Mouse (Mus musculus): ENCODE measurements at regions not wholly inside any gene's neighbourhood (a gene's known extent, or its start where the extent isn't known, plus 50 kb on each side); places are given as distances from the start of the nearest gene placed in this dataset.
"Not testable (repeated sequence)": the region's sequence is repeated elsewhere in the genome, so short reads cannot be mapped to it uniquely, and the experiment has no call there.

DNA sequence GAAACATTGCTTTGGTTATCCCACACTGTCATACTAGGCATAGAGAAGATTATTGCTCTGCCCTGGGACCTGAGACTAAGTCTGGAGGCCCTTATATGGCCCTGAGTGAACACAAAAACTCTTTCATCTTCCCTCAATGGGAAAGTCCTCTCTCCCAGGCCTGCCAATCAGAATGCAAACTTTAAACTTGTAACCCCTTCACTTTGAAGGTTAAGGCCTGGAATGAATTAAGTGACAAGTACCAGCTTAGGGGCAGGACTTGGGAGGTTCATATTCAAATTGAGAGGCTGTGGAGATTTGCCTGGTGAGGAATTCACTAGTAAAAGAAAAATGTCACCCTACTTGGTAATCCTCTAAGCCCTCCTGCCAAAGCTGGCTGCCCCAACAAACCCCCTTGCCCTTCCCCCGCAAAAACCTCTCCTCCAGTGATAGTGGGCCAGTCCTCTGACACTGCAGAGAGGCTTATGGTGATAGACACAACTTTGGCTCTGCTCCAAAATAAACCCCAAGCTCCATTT lies 120.4 kb upstream of the Thpo start:
- DNase-seq (ENCODE audit: low spot score): no peak

DNA sequence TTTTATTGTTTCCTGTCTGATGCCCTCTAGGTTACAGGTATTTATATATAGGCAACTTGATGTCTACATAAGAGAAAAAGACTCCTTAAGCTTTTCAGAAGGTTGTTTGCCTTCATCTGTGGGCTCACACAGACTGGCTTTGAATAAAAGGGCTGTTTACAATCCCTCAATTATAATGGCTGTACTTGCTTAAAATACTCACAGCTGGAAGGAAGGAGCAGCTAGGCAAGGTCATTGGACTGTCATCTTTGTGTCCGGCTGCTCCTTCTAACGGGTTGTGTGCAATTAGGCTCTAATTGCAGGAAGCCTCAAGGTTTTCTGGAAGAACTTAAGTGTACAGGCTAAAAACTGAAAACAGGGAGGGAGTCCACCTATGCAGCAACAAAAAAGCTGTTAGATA lies 103.8 kb upstream of the Thpo start:
- DNase-seq (ENCODE audit: low spot score): no peak

DNA sequence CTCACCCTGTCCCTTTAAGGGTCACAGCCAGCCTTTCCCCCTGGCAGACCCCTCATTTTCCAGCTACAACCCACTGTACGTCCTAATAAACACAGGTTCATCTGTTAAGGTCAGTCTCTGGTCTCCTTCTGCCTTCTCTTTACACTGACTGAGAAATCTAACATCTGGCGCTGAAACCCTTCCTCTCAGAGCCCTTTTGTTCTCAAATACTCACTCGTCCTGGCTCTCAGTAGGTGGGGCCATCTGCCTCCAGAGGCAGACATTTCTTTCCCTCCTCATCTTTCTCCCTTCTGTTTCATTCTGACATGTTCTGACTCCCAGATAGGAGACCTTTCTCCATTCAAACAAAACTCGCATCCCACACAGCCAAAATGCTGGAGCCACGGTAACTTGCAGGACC lies 102.6 kb upstream of the Thpo start:
- DNase-seq (ENCODE audit: low spot score): no peak

- not testable (repeated sequence) for DNase-seq (ENCODE audit: low spot score)
Measured at GRCm38 (mm10) chr16:20833838-20834237, 99.5 kb upstream of the Thpo start.

DNA sequence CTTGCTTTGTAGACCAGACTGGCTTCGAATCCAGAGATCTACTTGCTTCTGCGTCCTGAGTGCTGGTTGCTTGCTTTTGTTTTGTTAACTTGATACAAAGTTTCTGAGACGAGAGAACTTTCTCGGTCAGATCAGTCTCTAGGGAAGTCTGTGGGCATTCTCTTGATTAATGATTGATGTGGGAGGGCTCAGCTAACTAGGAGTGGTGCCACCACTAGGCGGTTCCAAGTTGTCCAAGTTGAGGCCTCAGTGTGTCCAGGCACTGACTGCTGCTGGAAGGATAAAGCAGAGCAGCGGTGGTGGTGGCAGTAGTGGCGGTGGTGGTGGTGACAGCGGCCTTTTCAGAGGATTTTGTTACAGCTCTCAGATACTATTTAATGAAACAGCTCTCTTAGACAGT lies 99.0 kb upstream of the Thpo start:
- no peak for DNase-seq (ENCODE audit: low spot score)

- DNase-seq (ENCODE audit: low spot score): no peak
Measured at GRCm38 (mm10) chr16:20829732-20830435, 95.6 kb upstream of the Thpo start.

- DNase-seq (ENCODE audit: low spot score): no peak
Measured at GRCm38 (mm10) chr16:20828996-20829731, 94.9 kb upstream of the Thpo start.

- no peak for DNase-seq (ENCODE audit: low spot score)
Measured at GRCm38 (mm10) chr16:20824226-20824625, 89.9 kb upstream of the Thpo start.

DNA sequence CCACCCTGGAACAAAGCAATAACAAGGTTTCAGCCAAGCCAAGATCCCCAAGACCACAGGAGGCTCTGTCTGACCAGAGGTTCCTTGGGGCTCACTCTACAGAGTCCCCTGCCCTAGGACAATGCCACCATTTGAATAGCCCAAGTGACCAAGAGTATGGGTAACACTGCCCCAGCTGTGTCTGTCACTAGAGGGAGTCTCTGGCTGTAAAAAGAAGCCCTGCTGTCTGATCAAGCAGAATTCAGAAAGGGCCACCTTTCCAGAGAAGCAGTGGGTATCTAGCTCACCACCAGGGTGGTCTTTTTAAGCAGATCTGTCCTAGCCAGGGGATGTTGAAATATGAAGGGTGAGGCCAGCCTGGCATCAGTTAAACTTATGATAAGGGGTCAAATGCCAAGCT lies 86.6 kb upstream of the Thpo start:
- DNase-seq (ENCODE audit: low spot score): no peak

DNA sequence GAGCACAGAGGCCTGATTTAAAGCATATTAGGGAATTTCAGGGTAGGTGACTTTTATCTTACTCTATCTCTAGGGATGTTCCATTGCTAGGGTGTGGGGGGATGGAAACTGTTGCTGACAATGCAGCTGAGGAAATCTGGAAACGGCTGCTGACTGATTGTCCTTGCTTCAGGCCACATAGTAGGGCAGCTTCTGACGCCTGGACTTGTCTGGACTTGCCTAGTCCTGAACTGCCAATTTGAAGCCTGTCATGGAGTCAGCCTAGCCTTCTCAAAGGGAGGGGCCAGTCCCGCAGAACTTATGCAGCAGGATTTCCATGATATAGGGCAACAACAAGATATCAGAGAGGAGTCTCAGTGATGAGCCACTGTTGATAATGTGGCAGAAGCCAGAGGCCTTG lies 85.3 kb upstream of the Thpo start:
- no peak for DNase-seq (ENCODE audit: low spot score)

DNA sequence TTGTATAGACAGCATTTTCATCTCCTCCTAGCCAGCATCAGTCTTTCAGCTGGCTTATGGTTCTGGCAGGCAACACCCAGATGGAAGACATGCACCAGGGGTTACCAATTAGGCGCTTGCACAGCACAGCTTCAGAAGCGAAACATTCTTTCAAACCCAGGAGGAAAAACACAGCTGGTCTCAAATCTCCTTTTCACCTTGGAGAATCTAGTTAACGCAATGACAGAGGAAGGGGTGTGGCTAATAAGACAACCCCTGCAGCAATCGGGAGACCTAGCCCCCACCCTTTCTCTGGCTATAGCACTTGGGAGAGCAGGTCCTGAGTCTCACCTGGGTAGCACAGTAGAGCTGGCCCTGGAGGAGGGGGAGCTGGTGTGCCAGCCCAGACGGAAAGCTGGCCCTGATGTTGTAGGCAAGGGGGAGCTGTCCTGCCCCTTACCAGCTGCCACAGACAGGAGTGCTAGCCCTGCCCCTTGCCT lies 84.4 kb upstream of the Thpo start:
- DNase-seq (ENCODE audit: low spot score): no peak

DNA sequence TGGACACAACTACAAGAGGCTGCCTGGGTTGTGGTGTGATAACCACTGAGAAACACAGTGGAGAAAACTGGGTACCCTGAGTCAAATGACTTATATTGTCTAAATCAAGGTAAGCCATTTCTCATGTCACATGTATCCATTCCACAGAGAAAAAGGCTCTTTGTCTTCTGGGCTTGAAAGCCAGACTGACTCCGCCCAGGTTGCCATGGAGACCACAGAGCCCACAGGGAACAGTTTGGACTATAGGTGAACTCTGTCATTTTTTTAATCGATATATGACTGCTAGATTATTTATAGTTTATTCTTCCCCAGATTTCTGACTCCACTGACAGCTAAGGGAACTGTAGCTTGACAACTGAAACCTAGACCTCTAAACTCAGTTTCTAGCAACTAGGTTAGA lies 80.7 kb upstream of the Thpo start:
- no peak for DNase-seq (ENCODE audit: low spot score)

GRCm38 (mm10) chr16:20814240-20814639 lies 79.9 kb upstream of the Thpo start:
- DNase-seq (ENCODE audit: low spot score): no peak

DNA sequence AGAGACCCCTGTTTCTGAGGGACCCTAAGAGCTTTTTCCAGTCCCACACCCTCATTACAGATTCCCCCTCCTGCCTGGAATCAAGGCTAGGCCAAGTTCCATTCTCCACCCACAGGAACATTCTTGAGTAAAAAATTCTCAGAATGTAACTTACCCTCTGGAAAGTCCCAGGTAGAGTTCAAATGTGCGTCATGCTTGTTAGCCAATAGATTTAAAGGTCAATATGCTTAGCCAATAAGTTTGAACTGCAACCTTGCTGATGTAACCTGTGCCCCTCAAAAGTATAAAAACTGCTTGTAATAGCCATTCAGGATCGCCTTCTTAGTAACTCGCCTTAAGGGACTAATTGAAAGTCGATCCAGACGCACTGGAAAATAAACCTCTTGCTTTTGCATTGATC lies 77.7 kb upstream of the Thpo start:
- DNase-seq (ENCODE audit: low spot score): not testable (repeated sequence)

DNA sequence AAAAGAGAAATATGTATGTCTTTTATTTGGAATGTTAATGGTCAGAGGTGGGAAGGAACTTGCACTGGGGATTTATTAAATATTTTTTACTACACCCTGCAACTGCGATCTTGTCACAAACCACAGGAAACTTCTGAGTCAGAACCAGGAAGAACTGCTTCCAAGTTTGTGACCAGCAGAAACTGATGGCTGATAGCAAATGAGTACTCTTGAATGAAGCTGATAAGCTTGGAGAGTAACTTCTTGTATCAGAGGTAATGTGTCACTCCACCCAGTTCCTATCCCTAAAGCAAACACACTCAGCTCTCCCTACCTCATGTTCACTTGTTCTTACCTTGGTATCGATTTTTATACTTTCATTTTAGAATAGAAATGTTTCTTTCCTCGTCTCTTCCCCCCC lies 76.0 kb upstream of the Thpo start:
- DNase-seq (ENCODE audit: low spot score): no peak

DNA sequence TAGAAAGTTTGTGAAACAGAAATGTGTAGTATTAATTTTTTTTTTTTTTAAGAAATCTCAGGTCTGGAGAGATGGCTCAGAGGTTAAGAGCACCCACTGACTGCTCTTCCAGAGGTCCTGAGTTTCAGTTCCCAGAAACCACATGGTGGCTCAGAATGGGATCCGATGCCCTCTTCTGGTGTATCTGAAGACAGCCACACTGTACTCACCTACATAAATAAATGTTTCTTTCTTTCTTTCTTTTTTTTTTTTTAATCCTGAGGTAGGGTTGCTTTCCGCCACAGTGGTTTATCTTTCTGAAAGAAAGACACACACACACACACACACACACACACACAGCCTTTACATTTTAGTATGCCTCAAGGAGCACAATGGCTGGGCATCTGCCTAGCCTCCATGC lies 74.0 kb upstream of the Thpo start:
- DNase-seq (ENCODE audit: low spot score): no peak

DNA sequence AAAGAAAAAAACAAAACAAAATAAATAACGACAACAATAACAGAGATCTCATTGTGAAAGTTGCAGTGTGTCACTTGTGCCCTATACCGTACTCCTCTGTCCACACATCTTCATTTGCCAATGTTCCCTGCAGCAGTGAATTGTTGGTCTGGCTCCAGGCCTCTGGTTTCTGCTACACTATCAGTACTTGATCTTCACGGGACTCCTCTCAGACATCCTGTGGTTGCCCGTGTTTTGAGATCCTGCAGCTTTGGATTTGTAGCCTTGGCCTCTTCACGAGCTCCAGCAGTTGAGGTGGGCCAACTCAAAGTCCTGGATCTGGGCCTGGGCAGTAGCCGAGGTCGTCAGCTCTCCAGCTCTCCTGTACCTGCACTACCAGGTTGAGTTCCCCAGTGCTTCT lies 72.4 kb upstream of the Thpo start:
- DNase-seq (ENCODE audit: low spot score): no peak

- no peak for DNase-seq (ENCODE audit: low spot score)
Measured at GRCm38 (mm10) chr16:20805793-20806192, 71.5 kb upstream of the Thpo start.

DNA sequence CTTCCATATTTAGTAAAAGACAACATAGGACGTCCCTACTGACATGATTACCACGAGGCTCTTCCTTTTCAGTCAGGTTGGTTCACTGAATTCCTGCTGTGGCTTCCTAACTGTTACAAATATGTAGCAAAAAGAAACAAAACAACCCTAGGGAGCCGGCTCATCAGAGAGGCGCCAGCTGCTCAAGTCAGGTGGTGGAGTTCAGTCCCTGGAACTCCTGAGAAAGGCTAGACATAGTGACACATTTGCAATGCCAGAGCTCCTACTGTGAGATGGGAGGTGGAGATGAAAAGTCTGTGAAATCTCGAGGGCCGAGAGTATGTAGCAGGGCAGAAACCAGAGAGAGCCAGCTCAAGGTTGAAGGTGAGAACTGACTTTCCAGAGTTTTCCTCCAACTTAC lies 70.8 kb upstream of the Thpo start:
- DNase-seq (ENCODE audit: low spot score): no peak

DNA sequence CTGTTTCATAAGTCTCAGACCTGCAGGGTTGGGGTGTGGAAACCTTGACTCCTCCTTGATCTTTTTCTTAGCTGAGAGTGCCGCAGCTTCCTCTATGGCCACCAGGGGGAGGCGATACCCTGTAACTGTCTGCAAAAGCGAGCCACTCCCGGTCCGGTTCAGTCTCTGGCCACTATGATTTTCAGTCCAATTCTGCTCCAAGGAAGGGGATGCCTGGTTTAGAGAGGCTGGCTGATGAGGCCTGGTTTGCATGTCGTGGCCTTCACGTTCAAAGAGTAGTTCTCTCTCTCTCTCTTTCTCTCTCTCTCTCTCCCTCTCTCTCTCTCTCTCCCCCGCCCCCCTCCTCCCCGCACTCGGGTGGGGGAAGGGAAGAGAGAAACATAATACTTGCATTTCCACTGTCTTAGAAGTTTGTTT lies 70.3 kb upstream of the Thpo start:
- DNase-seq (ENCODE audit: low spot score): peak; percentile 77

GRCm38 (mm10) chr16:20803278-20803930 lies 69.1 kb upstream of the Thpo start:
- no peak for DNase-seq (ENCODE audit: low spot score)

GRCm38 (mm10) chr16:20802724-20803123 lies 68.4 kb upstream of the Thpo start:
- no peak for DNase-seq (ENCODE audit: low spot score)

GRCm38 (mm10) chr16:20800038-20800437 lies 65.7 kb upstream of the Thpo start:
- no peak for DNase-seq (ENCODE audit: low spot score)

All from urinary bladder, postnatal 14 days (tissue).